Mouse (Mus musculus) forelimb bud, embryonic 11.5 days (tissue): Measurements from ENCODE around the gene Cxcl3.

ENCODE experiments used
- DNase-seq: peaks from one replicate; pipeline ENCODE4 v3.0.0-alpha.2; 2012; ENCODE audit warnings: low read depth, low spot score

Gene Cxcl3

DNA sequence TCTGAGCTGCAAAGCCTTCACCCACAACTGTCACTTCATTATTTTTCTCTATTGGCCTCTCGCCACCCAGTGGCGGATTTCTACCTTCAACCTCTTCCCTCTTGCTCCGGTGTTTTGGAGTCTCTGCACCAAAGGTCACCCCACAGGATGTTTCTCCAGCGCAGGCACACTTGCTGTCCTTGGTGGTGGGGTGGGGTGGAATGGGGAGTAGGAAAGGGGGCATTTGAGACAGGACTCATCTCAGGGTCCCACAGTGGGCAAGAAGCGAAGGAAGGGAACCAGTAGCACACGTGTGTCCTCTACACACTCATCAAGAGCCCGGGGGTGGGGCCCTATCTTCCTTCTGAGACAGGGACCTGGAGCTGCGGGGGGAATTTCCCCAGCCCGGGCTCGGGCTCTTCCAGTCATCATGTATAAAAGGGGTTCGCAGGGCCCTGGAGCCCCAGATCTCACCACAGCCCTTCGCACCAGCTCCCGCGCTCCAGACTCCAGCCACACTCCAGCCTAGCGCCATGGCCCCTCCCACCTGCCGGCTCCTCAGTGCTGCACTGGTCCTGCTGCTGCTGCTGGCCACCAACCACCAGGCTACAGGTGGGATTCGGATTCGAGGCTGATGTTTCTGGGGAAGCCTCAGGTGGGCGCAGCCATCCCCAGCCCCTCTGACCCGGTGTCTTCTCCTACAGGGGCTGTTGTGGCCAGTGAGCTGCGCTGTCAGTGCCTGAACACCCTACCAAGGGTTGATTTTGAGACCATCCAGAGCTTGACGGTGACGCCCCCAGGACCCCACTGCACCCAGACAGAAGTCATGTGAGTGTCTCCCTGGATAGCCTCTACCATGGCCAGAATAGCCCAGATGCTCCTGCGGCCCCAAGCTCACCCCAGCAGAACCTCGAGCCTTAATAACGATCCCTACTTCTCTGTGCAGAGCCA is at the start of gene Cxcl3:
Gene Cxcl3, plus strand, starts transcription at position 445 of the 930 bp plus-strand sequence.
- DNase-seq = peak; percentile 48

DNA sequence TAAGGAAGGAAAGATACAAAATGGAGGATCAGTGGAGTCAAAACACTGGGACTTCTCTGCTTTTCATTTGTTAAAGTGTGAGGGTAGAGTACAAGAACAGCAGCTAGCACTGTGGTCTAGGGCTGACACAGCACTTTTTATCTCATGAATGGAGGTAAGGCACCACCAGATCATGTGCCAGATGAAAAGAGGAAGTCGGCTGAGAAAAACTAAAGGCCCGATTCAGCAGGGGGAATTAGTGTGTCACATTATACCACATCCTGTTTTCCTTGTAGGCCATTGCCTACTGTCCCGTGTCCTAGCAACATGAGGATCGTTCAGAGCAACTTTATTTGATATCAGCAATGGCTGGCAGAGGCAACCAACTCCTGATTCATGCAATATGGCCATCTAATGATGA is 43.9 kb upstream of the Cxcl3 start:
- no peak for DNase-seq

DNA sequence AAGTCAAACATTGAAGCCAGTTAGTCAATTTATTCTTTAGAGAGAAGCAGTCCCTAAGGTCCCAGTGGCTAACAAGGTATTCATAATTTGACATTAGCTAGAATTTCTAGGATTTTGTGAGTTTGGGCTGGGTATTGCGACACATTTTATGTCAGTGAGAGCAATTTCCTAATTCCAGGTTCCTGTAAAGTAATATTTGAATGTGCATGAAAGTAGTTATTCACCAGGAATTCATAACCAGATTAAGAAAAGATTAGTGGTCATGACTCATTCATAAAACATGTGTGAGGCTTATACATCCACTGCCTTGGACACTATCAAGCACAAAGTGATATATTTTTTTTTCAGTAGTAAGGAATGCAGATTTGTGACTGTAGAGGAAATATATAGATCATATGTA is 32.0 kb upstream of the Cxcl3 start:
- DNase-seq = no peak

DNA sequence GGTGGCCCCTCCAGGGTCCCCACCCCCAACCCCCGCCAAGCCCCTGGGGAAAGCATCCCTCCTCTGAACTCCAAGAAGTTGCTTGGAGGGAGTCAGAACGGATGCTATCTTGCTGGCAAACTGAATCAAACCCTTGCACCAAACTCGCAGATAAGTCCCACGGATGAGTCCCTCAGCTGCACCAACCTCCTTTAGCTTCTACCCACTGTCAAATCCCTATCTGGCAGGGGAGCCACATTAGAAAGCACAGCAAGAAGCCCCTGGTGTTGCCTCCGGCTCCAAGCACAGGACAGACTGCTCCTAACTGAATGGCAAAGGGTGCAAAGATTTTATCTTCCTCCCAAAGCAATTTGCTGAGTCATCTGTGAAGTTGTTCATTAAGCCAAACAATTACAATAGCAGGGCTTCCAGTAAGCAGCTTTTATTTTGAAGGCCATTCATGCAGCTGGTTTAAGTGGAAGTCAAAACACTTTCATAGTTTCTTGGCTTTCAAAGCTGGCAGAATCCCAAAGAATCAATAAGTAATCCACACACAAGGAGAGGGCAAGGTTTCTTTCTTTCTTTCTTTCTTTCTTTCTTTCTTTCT is 27.8 kb upstream of the Cxcl3 start:
- DNase-seq = no peak

DNA sequence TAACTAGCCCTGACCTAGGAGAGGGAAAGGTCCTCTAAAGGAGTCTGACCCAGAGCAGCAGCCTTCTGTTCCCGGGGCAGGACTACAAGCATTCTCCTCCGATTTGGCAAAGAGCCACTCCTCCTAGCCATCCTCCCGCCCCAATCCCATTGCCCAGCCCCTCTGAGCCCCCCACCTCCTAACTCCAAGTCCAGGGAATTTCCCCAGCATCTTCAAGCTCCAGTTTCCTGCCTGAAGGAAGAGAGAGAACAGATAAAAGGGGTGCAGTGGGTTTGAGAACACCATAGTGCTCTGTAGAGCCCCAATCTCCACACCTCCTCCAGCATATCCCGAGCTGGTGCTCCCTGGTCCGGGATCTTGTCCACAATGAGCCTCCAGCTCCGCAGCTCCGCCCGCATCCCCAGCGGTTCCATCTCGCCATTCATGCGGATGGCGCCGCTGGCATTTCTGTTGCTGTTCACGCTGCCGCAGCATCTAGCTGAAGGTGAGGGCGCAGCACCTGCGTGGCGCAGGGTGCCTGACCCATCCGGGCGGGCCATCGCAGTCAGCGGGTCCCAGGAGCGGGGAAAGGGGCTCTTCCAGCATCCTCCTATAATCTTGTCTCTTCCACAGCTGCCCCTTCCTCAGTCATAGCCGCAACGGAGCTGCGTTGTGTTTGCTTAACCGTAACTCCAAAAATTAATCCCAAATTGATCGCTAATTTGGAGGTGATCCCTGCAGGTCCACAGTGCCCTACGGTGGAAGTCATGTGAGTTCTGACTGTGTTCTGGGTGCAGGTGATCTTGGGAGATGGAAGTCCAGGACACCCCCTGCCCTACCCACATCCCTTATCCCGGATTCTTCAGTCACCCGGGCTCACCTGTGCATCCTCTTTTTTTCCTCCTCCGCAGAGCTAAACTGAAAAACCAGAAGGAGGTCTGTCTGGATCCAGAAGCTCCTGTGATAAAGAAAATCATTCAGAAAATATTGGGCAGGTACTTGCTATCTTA is 26.5 kb upstream of the Cxcl3 start, which contains the start of gene Cxcl5:
Gene Cxcl5, plus strand, starts transcription at position 284 of the 989 bp plus-strand sequence.
- DNase-seq = peak; percentile 67

DNA sequence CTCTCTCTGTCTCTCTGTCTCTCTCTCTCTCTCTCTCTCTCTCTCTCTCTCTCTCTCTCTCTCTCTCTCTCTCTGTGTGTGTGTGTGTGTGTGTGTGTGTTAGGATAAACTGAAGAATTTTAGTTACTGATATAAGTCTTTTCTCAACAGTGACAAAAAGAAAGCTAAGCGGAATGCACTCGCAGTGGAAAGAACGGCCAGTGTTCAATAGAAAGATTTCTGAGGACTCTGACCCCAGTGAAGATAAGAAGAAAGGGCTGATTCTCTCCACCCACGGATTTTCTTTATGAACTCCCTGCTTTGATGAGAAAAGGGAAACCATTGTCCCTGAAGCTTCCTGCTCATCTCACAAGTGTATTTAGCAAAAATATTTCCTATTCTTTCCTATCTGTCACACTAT is 25.6 kb upstream of the Cxcl3 start:
- no peak for DNase-seq

DNA sequence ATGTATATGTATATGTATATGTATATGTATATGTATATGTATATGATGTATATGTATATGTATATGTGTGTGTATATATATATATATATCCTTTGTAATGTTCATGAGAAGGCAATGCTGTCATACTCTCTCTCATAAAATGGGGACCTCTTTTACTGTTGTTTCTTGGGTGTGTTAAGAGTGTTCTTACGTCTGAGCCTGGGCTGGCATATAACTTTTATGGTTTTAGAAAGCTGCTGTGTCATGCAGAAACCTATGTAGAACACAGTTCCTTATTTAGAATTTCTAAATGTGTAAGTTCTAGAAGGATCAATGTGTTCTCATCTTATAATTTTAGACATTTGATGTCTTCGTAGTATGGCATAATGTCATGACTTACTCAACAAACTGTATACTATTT is 25.1 kb upstream of the Cxcl3 start:
- DNase-seq = no peak

DNA sequence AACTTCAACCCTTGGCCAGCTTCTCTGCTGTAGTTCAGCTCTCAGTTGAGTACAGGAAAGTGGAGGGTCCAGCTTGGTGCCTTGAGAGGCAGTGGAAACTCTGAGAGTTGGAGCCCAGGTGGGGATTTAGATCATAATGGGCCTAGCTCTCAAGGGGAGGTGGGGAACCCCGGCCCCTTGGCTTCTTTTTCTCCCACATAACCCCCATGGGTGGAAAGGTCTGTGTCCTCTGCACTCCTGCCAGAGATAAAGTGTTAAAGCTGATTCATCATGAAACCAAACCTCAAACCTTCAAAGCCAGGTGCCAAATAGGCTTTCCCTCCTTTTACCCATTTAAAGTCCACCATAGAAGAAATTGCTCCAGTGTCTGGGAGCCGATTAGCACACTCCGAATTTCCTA is 24.1 kb upstream of the Cxcl3 start:
- DNase-seq = no peak

DNA sequence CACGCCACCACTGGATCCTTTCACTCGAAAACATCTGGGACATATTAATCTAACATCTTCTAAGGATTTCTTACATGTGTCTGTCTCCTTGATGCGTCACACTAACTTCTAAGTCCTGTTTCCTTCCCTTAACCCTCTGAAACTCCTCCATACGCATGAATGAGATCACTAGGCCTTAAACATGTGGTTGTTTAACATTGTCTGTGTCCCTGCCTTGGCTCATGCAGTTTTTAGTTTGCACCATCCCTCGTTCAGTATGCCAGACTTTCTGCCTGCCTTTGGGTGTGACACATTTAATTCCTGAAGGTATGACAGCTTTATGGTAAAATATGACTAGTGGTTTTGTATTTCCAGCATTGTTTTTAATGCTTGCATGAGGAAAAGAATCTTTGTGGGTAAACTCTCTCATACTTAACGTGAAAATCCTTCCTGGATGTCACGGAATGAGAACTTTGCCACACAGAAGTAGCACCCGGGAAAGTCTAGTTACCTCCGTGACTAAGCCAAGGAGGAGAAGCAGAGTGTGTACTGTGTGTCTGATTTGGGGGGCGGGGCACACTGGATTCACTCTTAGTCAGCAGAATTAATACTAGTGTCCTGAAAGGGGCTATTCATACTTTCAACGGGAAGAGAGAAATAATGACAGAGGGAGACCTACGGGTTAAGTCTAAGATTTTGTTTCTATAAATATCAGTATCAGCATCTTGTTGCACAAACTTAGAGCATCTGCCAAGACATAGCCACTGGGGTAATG is 21.8 kb upstream of the Cxcl3 start:
- no peak for DNase-seq

DNA sequence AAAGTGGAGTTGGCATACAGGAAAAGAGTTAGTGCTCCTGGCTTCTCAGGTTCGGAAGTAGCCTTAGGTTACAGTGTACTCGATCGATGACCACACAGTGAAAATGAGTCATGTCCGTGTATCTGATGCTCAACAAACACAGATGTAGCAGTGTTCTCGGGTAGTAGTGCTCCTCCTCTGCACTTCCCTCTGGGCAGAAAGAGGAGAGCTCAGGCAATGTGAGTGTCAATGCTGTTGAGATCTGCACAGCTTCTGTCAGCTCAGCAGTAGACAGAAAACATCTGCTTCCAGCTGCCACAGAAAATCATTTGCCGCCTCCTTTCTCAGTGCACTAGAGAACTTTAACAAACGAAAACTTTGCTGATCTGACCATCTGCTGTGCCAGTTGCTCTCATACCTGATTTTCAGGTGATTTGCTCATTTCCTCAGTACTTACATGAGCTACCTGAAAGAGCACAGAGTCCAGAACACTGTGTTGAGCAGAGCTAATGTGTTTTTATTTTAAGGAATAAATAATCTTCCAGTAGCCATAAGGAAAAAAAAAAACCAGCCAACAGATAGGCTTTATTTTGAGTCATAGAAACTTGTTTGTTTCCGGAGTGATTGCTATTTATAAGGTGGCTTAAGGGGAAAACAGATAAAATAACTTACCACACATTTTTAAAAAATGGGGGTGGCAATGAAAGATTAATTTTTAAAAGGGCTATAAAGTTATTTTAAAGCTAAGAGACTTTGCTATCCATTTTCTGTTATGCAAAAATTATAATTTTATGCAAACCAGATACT is 19.9 kb upstream of the Cxcl3 start:
- DNase-seq = no peak

DNA sequence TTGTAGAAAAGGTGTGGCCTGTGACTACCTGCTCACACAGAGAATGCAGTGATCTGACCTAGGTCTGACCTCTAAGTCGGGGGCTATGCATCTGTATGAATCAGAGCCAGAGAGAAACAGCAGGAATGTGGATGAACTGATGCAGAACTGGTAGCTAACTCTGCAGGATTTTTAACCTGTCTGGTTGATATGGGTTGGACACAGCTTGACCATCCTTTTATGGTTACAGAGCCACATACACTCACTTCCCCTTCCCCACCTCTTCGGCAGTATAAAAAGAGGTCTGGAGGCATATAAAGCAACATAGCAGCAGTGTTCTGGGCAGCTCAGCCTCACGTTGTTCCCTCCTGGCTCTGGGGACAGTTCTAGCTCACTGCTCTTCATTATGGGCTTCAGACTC is 17.7 kb upstream of the Cxcl3 start, which contains the start of gene Ppbp:
Gene Ppbp, plus strand, starts transcription at position 301 of the 400 bp plus-strand sequence.
- DNase-seq = no peak

DNA sequence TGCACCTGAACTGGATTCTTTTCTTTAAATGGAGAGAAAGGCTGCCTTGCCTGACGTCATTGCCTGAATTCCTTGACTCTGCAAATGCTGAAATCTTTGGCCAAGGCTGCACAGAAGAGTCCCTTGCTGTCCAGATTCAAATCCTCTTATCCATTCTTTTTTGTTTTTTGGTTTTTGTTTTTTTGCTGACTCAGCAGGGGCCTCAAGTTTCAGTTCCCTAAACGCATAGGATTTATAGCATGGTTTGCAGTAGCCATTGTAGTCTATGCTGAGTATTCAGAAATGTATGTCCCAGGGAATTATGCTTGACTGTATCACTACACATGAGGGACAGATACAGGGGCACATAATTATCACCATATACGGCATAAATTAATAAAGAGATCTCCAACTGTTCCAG is 14.5 kb upstream of the Cxcl3 start:
- DNase-seq = no peak

DNA sequence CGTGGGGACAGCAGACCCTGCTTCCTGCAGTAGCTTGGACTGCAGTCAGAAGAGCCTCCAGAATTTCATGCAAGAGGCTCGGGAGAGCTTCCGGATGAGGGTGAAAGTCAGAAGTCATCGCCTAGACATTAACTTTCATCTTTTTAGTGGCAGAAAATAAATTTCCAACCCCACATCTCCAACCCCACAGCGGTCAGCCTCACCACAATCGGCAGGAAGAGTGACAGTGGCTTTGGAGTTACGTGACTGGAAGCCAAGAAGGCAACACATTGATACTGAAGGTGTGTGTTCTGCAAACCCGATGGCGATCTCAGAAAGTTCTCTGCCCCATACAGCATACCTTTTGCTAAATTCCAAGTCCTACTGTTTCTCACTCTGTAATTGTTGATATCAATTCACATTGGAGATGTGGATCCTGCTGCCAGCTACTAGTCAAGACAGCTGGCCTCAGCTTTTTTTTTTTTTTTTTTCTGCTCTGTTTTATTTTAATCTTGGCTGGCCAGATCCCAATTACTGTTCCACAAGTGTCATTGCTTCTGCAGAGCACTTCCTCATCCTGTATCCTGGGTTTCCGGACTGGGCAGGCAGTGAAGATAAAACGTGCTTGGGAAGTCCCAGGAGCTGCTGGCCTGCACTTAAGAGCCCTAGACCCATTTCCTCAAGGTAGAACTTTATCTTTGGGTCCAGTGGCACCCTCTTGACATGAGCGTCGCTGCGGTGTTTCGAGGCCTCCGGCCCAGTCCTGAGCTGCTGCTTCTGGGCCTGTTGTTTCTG is 13.8 kb upstream of the Cxcl3 start, which contains the start of gene Pf4:
Gene Pf4, plus strand, starts transcription at position 556 of the 774 bp plus-strand sequence.
- no peak for DNase-seq

DNA sequence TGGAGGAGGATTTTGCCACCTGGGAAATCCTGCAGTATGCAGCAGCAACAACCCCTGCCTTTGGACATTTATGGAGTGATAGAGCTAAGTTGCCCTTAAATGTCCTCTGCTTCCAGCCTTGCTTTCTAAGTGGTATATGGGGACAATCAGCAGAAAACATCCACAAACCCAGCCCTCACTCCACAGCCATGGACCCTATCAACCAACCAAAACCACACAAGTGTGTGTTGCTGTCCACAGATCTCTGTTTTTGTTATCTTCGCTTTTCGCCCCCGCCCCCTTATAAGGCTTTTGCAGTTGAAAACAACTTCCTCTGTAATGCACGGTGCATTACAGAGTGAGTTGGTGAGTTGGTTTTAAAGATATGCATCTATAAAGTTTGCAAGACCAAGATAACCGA is 10.3 kb upstream of the Cxcl3 start:
- DNase-seq = no peak

DNA sequence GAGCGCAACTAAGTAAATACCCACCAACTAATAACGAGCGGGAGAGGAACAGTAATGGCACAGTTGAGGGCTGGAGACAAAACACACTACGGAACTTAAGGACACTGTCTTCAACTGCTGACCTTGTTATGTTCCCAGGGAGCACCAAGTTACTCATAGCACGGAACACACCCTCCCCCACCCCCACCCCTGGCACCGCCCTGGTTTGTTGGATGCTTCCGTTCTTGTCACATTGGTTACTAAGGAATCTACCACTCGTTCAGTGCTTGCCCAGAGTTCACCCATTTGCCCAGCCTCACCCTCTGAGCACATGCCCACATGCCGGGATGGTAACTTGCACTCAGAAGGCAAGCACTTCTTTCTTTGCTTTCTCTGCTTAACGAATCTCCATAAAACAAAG is 8.3 kb upstream of the Cxcl3 start:
- no peak for DNase-seq

DNA sequence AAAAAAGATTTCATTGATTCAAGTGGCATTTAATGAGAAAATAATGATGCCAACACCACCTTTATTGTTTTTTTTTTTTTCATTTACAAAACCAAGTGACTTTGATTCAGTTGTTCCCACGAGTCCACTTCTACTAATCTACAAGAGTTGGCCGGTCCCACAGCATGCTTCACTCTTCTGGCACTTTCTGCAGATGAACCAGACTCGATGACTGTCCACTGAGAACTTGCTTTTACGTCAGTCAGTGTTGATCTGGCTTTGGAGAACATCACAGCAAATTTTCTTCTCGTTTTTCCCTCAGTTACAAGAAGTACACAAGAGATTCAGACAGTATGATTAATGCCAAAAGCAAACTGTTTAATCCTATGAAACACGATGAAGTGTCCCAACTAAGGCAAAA is 7.0 kb upstream of the Cxcl3 start:
- DNase-seq = no peak

DNA sequence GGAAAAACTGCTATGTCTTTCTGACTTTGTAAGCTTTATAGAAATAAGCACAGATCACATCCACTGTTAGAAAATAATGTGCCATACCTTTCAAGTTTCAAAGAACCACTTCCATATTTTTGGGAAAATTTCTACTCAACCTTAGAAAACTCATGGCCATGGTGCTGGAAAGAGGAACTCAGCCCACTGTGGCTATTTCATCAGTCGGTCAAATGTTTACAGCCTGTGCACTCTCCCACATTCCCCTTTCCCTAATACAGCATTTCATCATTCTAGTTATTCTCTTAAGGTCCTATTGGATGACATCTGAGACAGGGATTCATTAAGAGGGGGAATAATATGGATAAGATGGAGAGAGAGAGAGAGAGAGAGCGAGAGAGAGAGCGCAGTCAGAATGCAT is 2.2 kb upstream of the Cxcl3 start:
- DNase-seq = no peak

DNA sequence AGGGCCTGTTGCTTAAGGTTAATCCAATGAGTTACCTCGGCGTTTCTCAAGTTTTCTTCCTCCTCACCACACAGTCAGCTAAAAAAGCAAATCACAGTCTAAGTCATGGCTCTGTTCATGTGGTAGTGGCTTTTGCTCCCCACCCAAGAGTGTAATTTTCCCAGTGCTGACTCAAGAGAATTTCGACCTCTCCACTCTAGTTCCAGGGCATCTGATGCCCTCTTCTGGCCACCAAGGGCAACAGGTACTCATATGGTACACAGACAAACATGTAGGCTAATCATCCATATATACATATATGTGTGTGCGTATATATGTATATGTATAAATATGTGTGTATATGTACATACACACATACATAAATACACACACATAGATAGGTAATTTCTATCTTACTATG is 2.2 kb downstream of the Cxcl3 start:
- DNase-seq = peak; percentile 29

DNA sequence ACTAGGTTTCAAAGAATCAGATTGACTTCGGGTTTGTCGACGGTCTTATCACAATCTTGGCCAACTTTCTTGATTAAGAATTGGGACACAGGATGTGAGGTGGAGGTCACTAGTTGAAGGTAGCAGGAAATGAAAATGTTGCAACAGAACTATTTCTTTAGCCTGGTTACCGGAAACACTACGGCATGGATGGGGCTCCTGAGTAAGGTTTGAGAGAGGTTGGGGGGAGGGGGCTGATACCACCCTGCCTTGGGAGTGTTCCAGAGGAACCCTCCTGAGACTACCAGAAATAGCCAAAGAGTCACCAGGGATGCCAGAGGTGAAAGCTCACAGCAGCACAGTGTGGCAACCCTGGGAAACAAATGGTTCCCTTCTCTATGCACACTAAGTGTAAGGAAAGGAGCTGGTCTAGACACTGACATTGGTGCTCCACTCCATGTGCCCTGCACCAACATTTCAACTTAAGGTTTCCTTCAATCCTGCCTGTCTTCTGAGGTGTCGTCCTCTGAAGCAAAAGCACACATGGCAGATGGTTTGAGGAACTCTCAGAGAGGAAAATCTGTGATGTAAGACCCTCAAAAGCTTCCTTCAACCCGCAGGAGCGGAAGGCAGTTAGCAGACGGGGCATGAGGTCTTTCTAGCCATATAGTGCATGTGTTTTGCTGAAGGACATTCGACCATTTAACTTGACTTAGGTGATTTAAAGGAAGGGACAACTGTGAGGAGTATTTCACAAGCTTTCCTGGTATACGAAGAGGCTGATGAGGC is 3.6 kb downstream of the Cxcl3 start:
- DNase-seq = no peak
